Mouse (Mus musculus): ENCODE results near the gene Tmem221. TPM values are rescaled to one million over a fixed set of nuclear protein-coding genes. Genes with fewer than 3 reads are reported as not detected.
"Not testable (repeated sequence)": the region's sequence is repeated elsewhere in the genome, so short reads cannot be mapped to it uniquely, and the experiment has no call there.

The Tmem221 gene
- polyA plus RNA-seq, 1 experiment, result 0.19 TPM

GRCm38 (mm10) chr8:71537028-71537867 is 21.4 kb downstream of the Tmem221 start, which contains the start of gene Bst2:
TSS of gene Bst2 (minus strand) at chr8:71537456.
- Histone ChIP-seq H3K4me3 (ENCODE audit: insufficient read depth, low read length) (peak within 1 kb of the TSS; percentile 26), H3K4me1 (ENCODE audit: control insufficient read depth, insufficient read depth, low read length) (no peaks in the 10 kb centered on the region), H3K27ac (ENCODE audit: insufficient read depth, low read length) (no peak within 1 kb of the TSS)
- TF ChIP-seq CTCF (IDR thresholded peaks at IDR 0.05; ENCODE audit: extremely low read depth, insufficient read depth, low read length) (no peak), POLR2A (IDR thresholded peaks at IDR 0.05; ENCODE audit: extremely low read depth, insufficient read depth, low read length) (no peak)

GRCm38 (mm10) chr8:71535663-71536062 is 23.0 kb downstream of the Tmem221 start:
- no peak for TF ChIP-seq POLR2A (IDR thresholded peaks at IDR 0.05; ENCODE audit: extremely low read depth, insufficient read depth, low read length)
- H3K27ac ChIP-seq (ENCODE audit: insufficient read depth, low read length), result no peak overlapping the region
- no peaks in the 10 kb centered on the region for H3K4me1 ChIP-seq (ENCODE audit: control insufficient read depth, insufficient read depth, low read length)
- no peak overlapping the region for H3K4me3 ChIP-seq (ENCODE audit: insufficient read depth, low read length)

- no peaks in the 10 kb centered on the region for H3K4me1 ChIP-seq (ENCODE audit: control insufficient read depth, insufficient read depth, low read length)
- H3K27ac ChIP-seq (ENCODE audit: insufficient read depth, low read length), result no peak overlapping the region
- no peak overlapping the region for H3K4me3 ChIP-seq (ENCODE audit: insufficient read depth, low read length)
- no peak for TF ChIP-seq POLR2A (IDR thresholded peaks at IDR 0.05; ENCODE audit: extremely low read depth, insufficient read depth, low read length)
- TF ChIP-seq CTCF (IDR thresholded peaks at IDR 0.05; ENCODE audit: extremely low read depth, insufficient read depth, low read length), result no peak
Observed at GRCm38 (mm10) chr8:71534263-71534810, 24.3 kb downstream of the Tmem221 start.

- peak; percentile 43 for TF ChIP-seq CTCF (IDR thresholded peaks at IDR 0.05; ENCODE audit: extremely low read depth, insufficient read depth, low read length)
- H3K4me1 ChIP-seq (ENCODE audit: control insufficient read depth, insufficient read depth, low read length); H3K4me3 ChIP-seq (ENCODE audit: insufficient read depth, low read length); H3K27ac ChIP-seq (ENCODE audit: insufficient read depth, low read length): not testable (repeated sequence)
Observed at GRCm38 (mm10) chr8:71530735-71531467, 27.8 kb downstream of the Tmem221 start.

- H3K4me3 ChIP-seq (ENCODE audit: insufficient read depth, low read length), result no peak overlapping the region
- TF ChIP-seq CTCF (IDR thresholded peaks at IDR 0.05; ENCODE audit: extremely low read depth, insufficient read depth, low read length) (no peak), POLR2A (IDR thresholded peaks at IDR 0.05; ENCODE audit: extremely low read depth, insufficient read depth, low read length) (no peak)
- 0 out of 2 replicates have a peak overlapping the region, but pooled peaks have one; percentile 12 for H3K27ac ChIP-seq (ENCODE audit: insufficient read depth, low read length)
- no peaks in the 10 kb centered on the region for H3K4me1 ChIP-seq (ENCODE audit: control insufficient read depth, insufficient read depth, low read length)
Observed at GRCm38 (mm10) chr8:71528362-71529073, 30.2 kb downstream of the Tmem221 start.

- TF ChIP-seq CTCF (IDR thresholded peaks at IDR 0.05; ENCODE audit: extremely low read depth, insufficient read depth, low read length) (no peak), POLR2A (IDR thresholded peaks at IDR 0.05; ENCODE audit: extremely low read depth, insufficient read depth, low read length) (no peak)
- Histone ChIP-seq H3K27ac (ENCODE audit: insufficient read depth, low read length) (no peak overlapping the region), H3K4me1 (ENCODE audit: control insufficient read depth, insufficient read depth, low read length) (no peaks in the 10 kb centered on the region), H3K4me3 (ENCODE audit: insufficient read depth, low read length) (no peak overlapping the region)
Observed at GRCm38 (mm10) chr8:71527162-71527870, 31.4 kb downstream of the Tmem221 start.

- Histone ChIP-seq H3K4me1 (ENCODE audit: control insufficient read depth, insufficient read depth, low read length) (no peaks in the 10 kb centered on the region), H3K4me3 (ENCODE audit: insufficient read depth, low read length) (no peak overlapping the region), H3K27ac (ENCODE audit: insufficient read depth, low read length) (no peak overlapping the region)
- TF ChIP-seq CTCF (IDR thresholded peaks at IDR 0.05; ENCODE audit: extremely low read depth, insufficient read depth, low read length), result no peak
Observed at GRCm38 (mm10) chr8:71526272-71526671, 32.4 kb downstream of the Tmem221 start.

GRCm38 (mm10) chr8:71525226-71526050 is 33.2 kb downstream of the Tmem221 start, which contains the start of gene Ccdc194:
TSS of gene Ccdc194 (minus strand) at chr8:71525711.
- Histone ChIP-seq H3K4me1 (ENCODE audit: control insufficient read depth, insufficient read depth, low read length) (no peaks in the 10 kb centered on the region), H3K4me3 (ENCODE audit: insufficient read depth, low read length) (no peak within 1 kb of the TSS), H3K27ac (ENCODE audit: insufficient read depth, low read length) (no peak within 1 kb of the TSS)
- TF ChIP-seq CTCF (IDR thresholded peaks at IDR 0.05; ENCODE audit: extremely low read depth, insufficient read depth, low read length) (no peak), POLR2A (IDR thresholded peaks at IDR 0.05; ENCODE audit: extremely low read depth, insufficient read depth, low read length) (no peak)
